Mouse (Mus musculus) lung, embryonic 15.5 days (tissue): ENCODE measurements at regions not wholly inside any gene's neighbourhood (a gene's known extent, or its start where the extent isn't known, plus 50 kb on each side); places are given as distances from the start of the nearest gene placed in this dataset.

Experiments
- ATAC-seq: fragments of 200-750 bp; cut with Nextera tagmentation; 2 replicates; pipeline ENCODE4 v1.8.0; 2017; ENCODE audit warnings: moderate number of reproducible peaks, borderline replicate concordance; ENCODE audit not compliant: low FRiP score, low TSS enrichment; ENCODE audit errors: extremely low read depth
- H3K27ac ChIP-seq: fragments of 300-500 bp; sonication (generic); 2 replicates; pipeline ENCODE4 v1.5.1; 2015; ENCODE audit warnings: moderate library complexity, mild to moderate bottlenecking, inconsistent platforms
- H3K27me3 ChIP-seq: fragments of 300-500 bp; sonication (generic); 2 replicates; pipeline ENCODE4 v1.6.1; 2015; ENCODE audit warnings: inconsistent platforms
- H3K36me3 ChIP-seq: fragments of 300-500 bp; sonication (generic); 2 replicates; pipeline ENCODE4 v1.6.1; 2015; ENCODE audit warnings: inconsistent platforms
- H3K4me1 ChIP-seq: fragments of 300-500 bp; sonication (generic); 2 replicates; pipeline ENCODE4 v1.6.1; 2015; ENCODE audit warnings: inconsistent platforms
- H3K4me2 ChIP-seq: fragments of 300-500 bp; sonication (generic); 2 replicates; pipeline ENCODE4 v1.6.1; 2015; ENCODE audit warnings: inconsistent platforms, mild to moderate bottlenecking, moderate library complexity
- H3K4me3 ChIP-seq: fragments of 300-500 bp; sonication (generic); 2 replicates; pipeline ENCODE4 v1.5.1; 2015; ENCODE audit warnings: mild to moderate bottlenecking, inconsistent platforms
- H3K9ac ChIP-seq: fragments of 300-500 bp; sonication (generic); 2 replicates; pipeline ENCODE4 v1.6.1; 2015; ENCODE audit warnings: inconsistent platforms
- H3K9me3 ChIP-seq: fragments of 300-500 bp; sonication (generic); 2 replicates; pipeline ENCODE4 v1.6.1; 2016; ENCODE audit warnings: inconsistent platforms
- WGBS: fragments of 180-500 bp; shearing (Covaris S2); methylation state at CpG from one replicate; pipeline ENCODE4 v1.1.7; 2015; 5-methylcytosine and 5-hydroxymethylcytosine counted together

DNA sequence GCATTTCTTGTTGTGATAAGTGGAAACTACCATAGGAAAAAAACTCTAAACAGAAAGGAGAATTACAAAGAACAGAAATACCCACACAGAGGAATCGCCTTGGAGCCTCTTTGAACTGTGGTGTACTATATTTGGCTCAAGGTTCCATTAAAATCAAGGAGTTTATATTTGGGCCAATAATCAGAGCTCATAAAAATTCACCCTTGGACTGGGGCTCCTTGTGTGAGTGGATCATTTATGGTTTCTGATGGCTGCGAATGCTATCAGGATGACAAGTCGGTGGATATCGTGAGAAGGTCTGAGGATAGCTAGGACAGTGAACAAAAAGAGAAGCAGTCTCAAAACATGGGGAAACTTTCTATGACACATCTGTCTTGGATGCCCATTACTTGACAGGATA is 92.2 kb upstream of the Klf3 start:
- no peak overlapping the region for H3K4me2 ChIP-seq
- no peak overlapping the region for H3K9ac ChIP-seq
- H3K27ac ChIP-seq = no peak overlapping the region
- H3K27me3 ChIP-seq = no peaks in the 10 kb centered on the region
- ATAC-seq = no peak
- H3K9me3 ChIP-seq = no peaks in the 10 kb centered on the region
- no peak overlapping the region for H3K4me3 ChIP-seq
- 84% methylated on average over 4 of the region's 4 CpGs for WGBS
- H3K4me1 ChIP-seq = peaks cover 4% of the 10 kb centered on the region; the same call in 1 of the 2 replicates
- no peaks in the 10 kb centered on the region for H3K36me3 ChIP-seq

DNA sequence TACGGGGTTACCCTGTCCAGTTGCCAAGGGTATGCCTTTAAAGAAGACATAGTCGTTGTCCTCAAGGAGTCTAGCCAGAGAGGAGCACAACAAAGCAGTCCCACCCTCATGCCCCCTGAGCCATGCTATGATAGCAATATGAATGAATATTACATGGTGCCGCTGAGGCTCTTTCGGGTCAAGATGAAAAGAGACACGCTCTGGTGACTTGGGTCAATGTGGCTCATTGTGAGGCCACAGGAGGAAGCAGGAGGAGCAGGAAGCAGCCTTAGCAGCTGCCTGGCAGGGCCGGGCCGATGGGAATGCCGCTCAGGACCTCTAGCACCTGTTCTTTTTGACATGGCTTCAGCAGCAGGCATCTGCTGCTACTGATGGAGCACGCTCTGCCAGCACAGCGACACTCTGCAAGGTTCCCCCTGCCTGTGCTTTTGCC is 89.0 kb upstream of the Klf3 start:
- H3K4me1 ChIP-seq = no peaks in the 10 kb centered on the region
- 73% methylated on average over 10 of the region's 10 CpGs for WGBS
- no peak for ATAC-seq
- H3K4me3 ChIP-seq = no peak overlapping the region
- no peaks in the 10 kb centered on the region for H3K9me3 ChIP-seq
- no peaks in the 10 kb centered on the region for H3K27me3 ChIP-seq
- H3K9ac ChIP-seq = no peak overlapping the region
- no peaks in the 10 kb centered on the region for H3K36me3 ChIP-seq
- no peak overlapping the region for H3K4me2 ChIP-seq
- H3K27ac ChIP-seq = no peak overlapping the region

DNA sequence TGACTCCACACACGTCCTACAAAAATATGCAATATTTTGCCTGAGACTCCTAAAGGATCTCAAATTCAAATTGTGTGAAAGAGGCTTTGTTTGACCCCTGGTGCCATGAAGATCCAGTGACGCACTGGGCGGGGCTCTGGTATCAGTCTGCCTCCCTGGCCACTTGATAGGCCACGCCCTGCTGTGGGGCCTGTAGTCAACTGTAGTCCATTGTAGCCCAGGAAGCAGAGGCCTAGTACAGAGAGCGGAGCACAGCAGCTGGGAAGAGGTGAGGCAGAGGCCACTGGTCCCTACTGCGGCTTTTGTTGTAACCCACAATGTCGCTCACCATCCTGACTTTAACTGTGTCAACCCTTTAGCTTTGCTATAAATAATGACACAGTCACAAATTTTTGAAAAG is 88.5 kb upstream of the Klf3 start:
- H3K4me3 ChIP-seq = no peak overlapping the region
- no peaks in the 10 kb centered on the region for H3K4me1 ChIP-seq
- no peak overlapping the region for H3K4me2 ChIP-seq
- 79% methylated on average over 7 of the region's 7 CpGs for WGBS
- no peak; the same call in 1 of the 2 replicates for ATAC-seq
- H3K27me3 ChIP-seq = no peaks in the 10 kb centered on the region
- H3K9ac ChIP-seq = no peak overlapping the region
- no peaks in the 10 kb centered on the region for H3K9me3 ChIP-seq
- no peak overlapping the region for H3K27ac ChIP-seq
- no peaks in the 10 kb centered on the region for H3K36me3 ChIP-seq

DNA sequence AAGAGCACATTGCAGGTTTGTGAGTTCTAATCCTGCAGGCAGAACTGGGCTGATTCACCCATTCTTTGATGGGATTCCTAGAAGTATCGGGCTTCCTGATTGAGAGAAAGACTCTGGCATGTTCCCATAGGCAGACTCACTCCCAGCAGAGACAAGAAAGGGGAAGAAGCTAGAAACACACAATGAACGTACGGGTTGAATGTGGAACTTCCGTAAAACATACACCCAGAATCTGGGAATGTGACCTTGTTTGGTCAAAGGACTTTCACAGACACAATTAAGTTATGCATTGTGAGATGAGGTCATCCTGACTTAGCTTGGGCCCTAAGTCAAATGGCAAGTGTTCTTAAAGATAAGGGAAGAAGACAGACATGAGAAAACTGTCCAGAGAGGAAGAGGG is 86.6 kb upstream of the Klf3 start:
- H3K27me3 ChIP-seq = no peaks in the 10 kb centered on the region
- no peak overlapping the region for H3K4me3 ChIP-seq
- no peaks in the 10 kb centered on the region for H3K36me3 ChIP-seq
- H3K4me2 ChIP-seq = no peak overlapping the region
- H3K9ac ChIP-seq = no peak overlapping the region
- H3K9me3 ChIP-seq = no peaks in the 10 kb centered on the region
- no peak for ATAC-seq
- 75% methylated on average over 4 of the region's 4 CpGs for WGBS
- H3K4me1 ChIP-seq = no peaks in the 10 kb centered on the region
- H3K27ac ChIP-seq = no peak overlapping the region; the same call in 1 of the 2 replicates

DNA sequence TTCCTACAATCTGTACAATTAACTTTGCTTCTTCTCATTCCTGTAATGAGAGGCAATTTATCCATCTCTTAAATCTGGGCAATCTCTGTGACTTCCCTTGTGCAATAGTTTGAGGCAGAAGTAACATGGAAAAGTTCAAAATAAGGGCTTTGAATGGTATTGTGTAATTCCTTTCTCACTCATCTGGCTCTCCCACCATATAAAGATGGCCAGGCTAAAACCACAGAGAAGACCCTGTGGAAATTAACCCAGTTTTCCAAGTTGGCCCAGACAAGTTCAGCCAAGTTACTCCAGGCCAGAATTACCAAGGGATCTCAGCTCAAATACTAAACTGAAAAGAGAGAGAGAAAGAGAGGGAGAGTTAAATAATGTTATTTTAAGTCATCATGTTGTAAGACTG is 81.0 kb upstream of the Klf3 start:
- Histone ChIP-seq H3K4me1 (no peaks in the 10 kb centered on the region), H3K36me3 (no peaks in the 10 kb centered on the region), H3K4me3 (no peak overlapping the region), H3K27me3 (no peaks in the 10 kb centered on the region), H3K9ac (no peak overlapping the region), H3K27ac (no peak overlapping the region), H3K9me3 (no peaks in the 10 kb centered on the region), H3K4me2 (no peak overlapping the region)
- ATAC-seq = no peak

DNA sequence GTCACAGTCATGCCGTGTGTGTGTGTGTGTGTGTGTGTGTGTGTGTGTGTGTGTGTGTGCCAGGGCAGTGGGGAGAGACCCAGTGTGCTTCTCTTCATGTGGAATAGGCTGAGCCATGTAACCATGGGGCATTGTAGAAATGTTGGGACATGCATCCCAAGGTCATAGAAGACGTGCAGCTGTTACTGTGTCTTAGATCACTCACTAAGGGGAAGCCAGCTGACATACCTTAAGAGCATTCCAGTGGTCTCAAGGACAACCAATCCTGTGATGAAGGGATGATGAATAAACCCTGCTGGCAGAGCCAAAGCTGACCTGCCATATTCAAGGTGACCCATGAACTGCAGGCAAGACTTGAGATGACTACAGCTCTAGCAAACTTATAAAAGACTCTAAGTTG is 75.3 kb upstream of the Klf3 start:
- Histone ChIP-seq H3K4me2 (no peak overlapping the region), H3K4me3 (no peak overlapping the region), H3K27me3 (no peaks in the 10 kb centered on the region), H3K9me3 (no peaks in the 10 kb centered on the region), H3K27ac (no peak overlapping the region), H3K36me3 (no peaks in the 10 kb centered on the region), H3K4me1 (no peaks in the 10 kb centered on the region), H3K9ac (no peak overlapping the region)
- 80% methylated on average over 2 of the region's 2 CpGs for WGBS
- no peak for ATAC-seq

DNA sequence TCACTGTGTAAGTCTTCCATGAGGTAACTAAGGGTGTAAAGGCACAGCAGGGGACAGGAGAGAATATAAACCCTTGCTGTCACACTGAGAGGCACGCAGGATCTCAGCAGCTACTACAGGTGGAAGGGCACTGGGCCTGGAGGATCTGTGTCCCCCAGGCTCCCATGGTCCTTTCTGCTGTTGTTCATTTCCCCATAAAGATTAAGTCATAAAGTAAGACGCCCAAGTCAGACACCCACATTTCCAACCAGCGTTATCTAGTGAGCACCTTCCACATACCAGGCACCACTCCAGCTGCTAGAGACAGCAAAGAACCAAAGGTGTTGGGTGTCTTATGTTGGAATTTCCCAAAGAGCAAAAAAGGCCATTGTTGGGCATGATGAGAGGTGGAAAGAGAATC is 70.8 kb upstream of the Klf3 start:
- Histone ChIP-seq H3K27me3 (no peaks in the 10 kb centered on the region), H3K36me3 (no peaks in the 10 kb centered on the region), H3K4me1 (no peaks in the 10 kb centered on the region), H3K27ac (no peak overlapping the region), H3K4me3 (no peak overlapping the region), H3K9me3 (no peaks in the 10 kb centered on the region), H3K4me2 (no peak overlapping the region), H3K9ac (no peak overlapping the region)
- 86% methylated on average over 3 of the region's 3 CpGs for WGBS
- no peak for ATAC-seq

DNA sequence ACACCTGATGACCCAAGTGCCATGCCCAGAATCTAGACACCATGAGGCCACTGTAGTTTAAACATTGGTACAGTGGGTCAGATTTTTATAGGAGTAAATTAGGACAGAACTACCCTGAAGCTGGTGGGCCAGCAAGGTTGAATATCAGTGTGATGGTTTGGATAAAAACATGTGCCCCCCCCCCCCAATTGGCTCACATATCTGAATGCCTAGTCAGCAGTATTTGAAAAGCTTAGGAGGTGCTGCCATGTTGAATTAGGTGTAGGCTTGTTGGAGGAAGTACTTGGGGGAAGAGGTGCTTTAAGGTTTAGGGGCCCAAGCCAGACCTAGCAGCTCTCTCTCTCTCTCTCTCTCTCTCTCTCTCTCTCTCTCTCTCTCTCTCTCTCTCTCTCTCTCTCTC is 66.2 kb upstream of the Klf3 start:
- Histone ChIP-seq H3K27me3 (no peaks in the 10 kb centered on the region), H3K4me1 (peaks cover 26% of the 10 kb centered on the region), H3K36me3 (no peaks in the 10 kb centered on the region), H3K27ac (no peak overlapping the region), H3K4me3 (no peak overlapping the region), H3K4me2 (no peak overlapping the region), H3K9ac (no peak overlapping the region), H3K9me3 (no peaks in the 10 kb centered on the region)
- no peak for ATAC-seq

DNA sequence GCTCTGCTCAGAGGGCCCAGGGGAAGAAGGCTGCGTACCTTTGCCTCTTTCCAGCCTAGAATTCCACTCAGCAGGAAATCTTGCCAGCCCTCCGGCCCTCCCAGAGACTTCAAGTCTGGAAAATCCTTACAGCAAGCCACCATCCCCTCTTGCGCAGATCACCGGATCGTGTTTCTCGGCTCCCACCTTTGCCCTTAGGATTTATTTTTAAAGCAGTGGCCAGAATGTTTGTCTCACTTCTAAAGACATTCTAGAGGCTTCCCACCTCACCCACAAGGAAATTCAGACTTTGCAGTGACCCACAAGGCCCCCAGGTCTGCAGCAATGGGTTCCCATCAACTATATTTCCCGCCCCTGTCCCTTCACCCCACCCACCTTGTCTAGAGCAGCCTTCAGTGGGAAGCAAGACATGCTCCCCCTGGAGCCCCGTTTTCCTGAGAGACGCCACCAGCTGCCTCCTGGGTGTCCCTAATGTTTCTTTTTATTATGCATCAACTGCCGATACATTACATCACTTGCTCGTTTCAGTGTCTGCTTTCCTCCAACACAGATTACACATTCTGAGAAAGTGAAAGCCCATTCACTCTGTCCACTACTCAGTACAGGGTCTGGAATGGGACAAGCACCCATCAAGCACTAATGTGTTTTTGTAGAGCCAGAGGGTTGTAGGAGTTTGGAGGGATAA is 65.0 kb upstream of the Klf3 start:
- Histone ChIP-seq H3K9me3 (no peaks in the 10 kb centered on the region), H3K4me1 (peaks cover 26% of the 10 kb centered on the region), H3K27ac (peak overlapping the region; percentile 72; the same call in 1 of the 2 replicates), H3K4me3 (no peak overlapping the region), H3K4me2 (peak overlapping the region; percentile 35), H3K36me3 (no peaks in the 10 kb centered on the region), H3K27me3 (no peaks in the 10 kb centered on the region), H3K9ac (0 out of 2 replicates have a peak overlapping the region, but pooled peaks have one; percentile 1)
- WGBS = 24% methylated on average over 11 of the region's 11 CpGs
- ATAC-seq = no peak

DNA sequence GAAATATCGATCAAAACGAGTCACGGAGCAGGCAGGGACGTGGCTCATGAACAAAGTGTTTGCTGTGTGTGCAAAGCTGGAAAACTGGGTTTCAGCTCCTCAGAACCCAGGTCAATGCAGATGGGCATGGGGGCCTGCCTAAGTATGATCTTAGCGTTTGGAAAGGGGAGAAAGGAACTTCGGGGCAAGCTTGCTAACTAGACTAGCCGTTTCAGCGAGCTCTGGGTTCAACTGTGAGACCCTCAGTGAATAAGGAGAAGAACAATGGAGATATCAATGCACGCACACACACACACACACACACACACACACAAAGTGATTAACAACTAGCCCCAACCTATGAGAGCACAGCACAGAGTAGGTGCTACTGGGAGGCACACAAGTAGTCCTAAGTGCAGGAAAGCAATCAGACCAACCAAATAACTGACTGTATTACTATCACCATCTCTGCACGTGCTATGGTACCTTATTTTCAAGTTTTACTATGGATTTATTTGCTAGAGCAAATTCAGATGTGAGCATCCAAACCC is 64.3 kb upstream of the Klf3 start:
- peak overlapping the region; percentile 72 for H3K27ac ChIP-seq
- ATAC-seq = peak; percentile 32; the same call in 1 of the 2 replicates
- no peak overlapping the region for H3K9ac ChIP-seq

DNA sequence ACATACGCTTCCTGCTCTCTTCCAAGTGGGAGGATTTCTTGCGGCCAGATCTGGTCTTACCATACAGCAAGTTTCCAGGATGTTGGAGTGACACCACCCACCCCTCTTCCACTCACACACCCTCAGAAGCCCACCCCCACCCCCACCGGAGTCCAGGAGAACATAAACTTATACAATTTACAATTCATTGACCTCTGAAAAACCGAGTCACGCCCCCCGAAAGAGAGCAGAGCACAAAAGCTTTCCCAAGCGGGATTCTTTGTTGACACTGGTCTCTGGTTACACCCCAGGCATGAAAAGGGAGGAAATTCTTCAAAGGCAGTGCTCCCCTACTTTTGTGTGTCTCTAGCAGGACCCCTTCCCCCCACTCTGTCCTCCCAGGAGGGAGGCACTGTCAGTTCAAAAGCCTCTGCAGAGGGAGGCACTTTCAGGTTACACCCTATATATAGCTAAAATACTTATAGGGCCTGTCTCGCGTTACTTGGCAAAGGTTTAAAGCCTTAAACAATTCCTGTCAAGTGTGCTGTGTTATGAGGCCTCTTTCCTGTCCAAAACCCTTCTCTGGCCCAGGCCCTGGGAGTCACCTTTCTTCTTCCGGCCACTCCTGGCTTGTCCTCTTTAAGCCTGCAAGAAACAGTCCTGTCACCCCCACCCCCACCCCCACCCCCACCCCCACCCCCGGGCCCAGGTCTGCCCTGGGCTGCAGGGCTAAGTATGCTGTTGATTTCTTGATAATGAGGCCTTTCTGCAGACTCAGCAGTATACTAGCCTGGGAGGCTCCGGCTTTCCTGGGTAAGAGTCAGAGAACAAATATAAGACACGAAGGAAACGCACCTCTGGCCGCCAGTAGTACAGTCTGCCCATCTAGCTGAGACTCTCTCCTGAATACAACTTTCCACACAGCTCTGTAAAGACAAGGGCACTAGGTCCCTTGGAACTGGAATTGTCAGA is 63.6 kb upstream of the Klf3 start:
- no peak overlapping the region for H3K4me3 ChIP-seq
- no peak overlapping the region for H3K9ac ChIP-seq
- no peaks in the 10 kb centered on the region for H3K9me3 ChIP-seq
- peak; percentile 73 for ATAC-seq
- no peaks in the 10 kb centered on the region for H3K36me3 ChIP-seq
- peak overlapping the region; percentile 35 for H3K4me2 ChIP-seq
- H3K27ac ChIP-seq = peak overlapping the region; percentile 72
- H3K4me1 ChIP-seq = peaks cover 26% of the 10 kb centered on the region
- no peaks in the 10 kb centered on the region for H3K27me3 ChIP-seq
- WGBS = 10% methylated on average over 15 of the region's 15 CpGs

More for the DNA sequence above, 64.3 kb upstream of the Klf3 start:
- Histone ChIP-seq H3K9me3 (no peaks in the 10 kb centered on the region), H3K4me3 (no peak overlapping the region), H3K27me3 (no peaks in the 10 kb centered on the region), H3K4me2 (peak overlapping the region; percentile 35), H3K4me1 (peaks cover 26% of the 10 kb centered on the region), H3K36me3 (no peaks in the 10 kb centered on the region)
- WGBS = 27% methylated on average over 10 of the region's 10 CpGs

DNA sequence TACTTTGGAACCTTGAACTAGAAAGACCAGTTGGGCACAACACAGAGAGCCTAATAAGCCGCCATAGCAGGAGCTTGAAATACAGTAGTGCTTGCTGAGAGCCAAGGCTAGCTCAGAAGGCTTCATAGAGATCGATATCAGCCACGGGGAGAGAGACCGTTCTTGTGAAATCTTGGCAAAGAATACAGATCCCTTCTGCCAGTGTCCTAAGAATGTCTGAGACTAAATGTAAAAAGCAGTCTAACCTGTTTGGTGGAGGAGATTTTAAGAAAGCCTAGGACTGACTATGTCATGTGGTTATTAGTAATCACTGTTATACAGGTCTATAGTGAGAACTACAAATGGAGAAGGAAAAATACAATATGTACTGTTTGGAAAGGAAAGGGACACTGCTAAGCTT is 59.1 kb upstream of the Klf3 start:
- no peak overlapping the region for H3K9ac ChIP-seq
- no peaks in the 10 kb centered on the region for H3K9me3 ChIP-seq
- H3K27me3 ChIP-seq = no peaks in the 10 kb centered on the region
- ATAC-seq = no peak
- WGBS = 71% methylated on average over 4 of the region's 4 CpGs
- no peak overlapping the region for H3K4me2 ChIP-seq
- H3K27ac ChIP-seq = no peak overlapping the region
- H3K4me1 ChIP-seq = peaks cover 11% of the 10 kb centered on the region
- H3K4me3 ChIP-seq = no peak overlapping the region
- H3K36me3 ChIP-seq = no peaks in the 10 kb centered on the region
